Mouse (Mus musculus) ES-Bruce4 (cell line): Measurements from ENCODE around the gene Obscn.

Experiments used
- EP300 ChIP-seq: IDR thresholded peaks from 2 replicates; pipeline ENCODE4 v1.6.1; 2011; ENCODE audit warnings: low read depth, low read length; ENCODE audit not compliant: insufficient read depth
- POLR2A ChIP-seq: IDR thresholded peaks from one replicate; pipeline ENCODE4 v1.8.1; 2011; ENCODE audit warnings: low read length; ENCODE audit not compliant: insufficient read depth

- no peak for TF ChIP-seq EP300
- no peak for TF ChIP-seq POLR2A
These were observed 109.8 kb downstream of the Obscn start for GRCm38 (mm10) chr11:59026411-59026810.
